Mouse (Mus musculus): Measurements from ENCODE around the gene Zfp655.
"Not testable (repeated sequence)": the region's sequence is repeated elsewhere in the genome, so short reads cannot be mapped to it uniquely, and the experiment has no call there.

Gene Zfp655

GRCm38 (mm10) chr5:145223395-145223794 lies 8.1 kb upstream of the Zfp655 start:
- no peak for DNase-seq

GRCm38 (mm10) chr5:145226453-145226852 lies 5.1 kb upstream of the Zfp655 start:
- no peak for DNase-seq

- DNase-seq = not testable (repeated sequence)
Measured at GRCm38 (mm10) chr5:145229283-145229682, 2.2 kb upstream of the Zfp655 start.

GRCm38 (mm10) chr5:145230641-145231040 lies 874 bp upstream of the Zfp655 start:
- no peak for DNase-seq

GRCm38 (mm10) chr5:145231893-145232411 lies 437 bp downstream of the Zfp655 start:
- DNase-seq = no peak

- peak; percentile 39 for DNase-seq
Measured at GRCm38 (mm10) chr5:145234636-145235035, 3.1 kb downstream of the Zfp655 start.

GRCm38 (mm10) chr5:145249520-145249919 lies 18.0 kb downstream of the Zfp655 start:
- DNase-seq = no peak

- DNase-seq = not testable (repeated sequence)
Measured at GRCm38 (mm10) chr5:145273568-145273967, 42.1 kb downstream of the Zfp655 start.

GRCm38 (mm10) chr5:145279948-145280347 lies 48.4 kb downstream of the Zfp655 start:
- DNase-seq = no peak

- DNase-seq = peak; percentile 96
Measured at GRCm38 (mm10) chr5:145280371-145281143, 49.0 kb downstream of the Zfp655 start, which contains the start of gene Zscan25. Gene Zscan25 (plus strand): TSS chr5:145280500.

- DNase-seq = no peak
Measured at GRCm38 (mm10) chr5:145288382-145288781, 56.9 kb downstream of the Zfp655 start.

GRCm38 (mm10) chr5:145290697-145291096 lies 59.2 kb downstream of the Zfp655 start:
- no peak for DNase-seq

GRCm38 (mm10) chr5:145292398-145292797 lies 60.9 kb downstream of the Zfp655 start:
- no peak for DNase-seq

Data from lung, postnatal 36 days (tissue).